Mouse (Mus musculus) heart, adult 2 months (tissue): ENCODE measurements around the gene Adamts20. TPM values are rescaled to one million over a fixed set of nuclear protein-coding genes. Genes with fewer than 3 reads are reported as not detected.

Experiments used
- DNase-seq, 2 experiments: peaks; one replicate each; pipeline ENCODE4 v3.0.0; 2021
- H3K27ac ChIP-seq: fragments of 200-600 bp; 2 replicates; pipeline ENCODE4 v1.8.1; 2022
- H3K27me3 ChIP-seq: fragments of 200-500 bp; 2 replicates; pipeline ENCODE4 v1.6.1; 2012; ENCODE audit warnings: mild to moderate bottlenecking, low read length, inconsistent platforms, mixed read lengths; ENCODE audit not compliant: control insufficient read depth, insufficient read depth
- H3K36me3 ChIP-seq: fragments of 200-500 bp; 2 replicates; pipeline ENCODE4 v1.6.1; 2012; ENCODE audit warnings: low read length, inconsistent platforms; ENCODE audit not compliant: control insufficient read depth, insufficient read depth
- H3K4me1 ChIP-seq: fragments of 200-500 bp; 2 replicates; pipeline ENCODE4 v1.6.1; 2011; ENCODE audit warnings: low read length; ENCODE audit not compliant: control insufficient read depth, insufficient read depth
- H3K4me3 ChIP-seq: fragments of 200-600 bp; 2 replicates; pipeline ENCODE4 v1.8.1; 2022
- H3K79me2 ChIP-seq: fragments of 200-500 bp; replicated peaks from 2 replicates; pipeline ENCODE4 v1.6.1; 2012; ENCODE audit warnings: mild to moderate bottlenecking, inconsistent platforms, low read length, moderate library complexity, mixed read lengths; ENCODE audit not compliant: control insufficient read depth, insufficient read depth
- H3K9ac ChIP-seq: fragments of 200-500 bp; 2 replicates; pipeline ENCODE4 v1.6.1; 2012; ENCODE audit warnings: low read depth, mild to moderate bottlenecking, control low read depth, inconsistent platforms, low read length, mixed read lengths
- CTCF ChIP-seq: fragments of 200-600 bp; IDR thresholded peaks from 2 replicates; pipeline ENCODE4 v1.8.1; 2022; ENCODE audit warnings: antibody characterized with exemption, mild to moderate bottlenecking, moderate library complexity
- EP300 ChIP-seq: fragments of 200-500 bp; IDR thresholded peaks from 2 replicates; pipeline ENCODE4 v1.6.1; 2011; ENCODE audit warnings: low read depth, low read length, control low read depth; ENCODE audit not compliant: insufficient read depth
- POLR2A ChIP-seq: fragments of 200-500 bp; IDR thresholded peaks from 2 replicates; pipeline ENCODE4 v1.6.1; 2011; ENCODE audit warnings: mild to moderate bottlenecking, low read depth, low read length, control low read depth; ENCODE audit not compliant: insufficient read depth
- WGBS: fragments of 180-500 bp; shearing (Covaris S2); methylation state at CpG from one replicate; pipeline ENCODE4 v1.1.7; 2018; 5-methylcytosine and 5-hydroxymethylcytosine counted together
- intact Hi-C: fragments of 180-260 bp; cut with DNase I; formaldehyde crosslinking; loops from one replicate; pipeline ENCODE4 v1.15.1; 2025
- polyA plus RNA-seq: library from polyadenylated mRNA; depleted of rRNA; stranded (reverse); fragments of >200 nt; gene quantifications from 2 replicates; pipeline ENCODE4 v1.2.3, GENCODE M21; 2012
- total RNA-seq, 2 experiments: library from RNA; stranded (reverse); gene quantifications; 2 replicates each; pipeline ENCODE4 v1.2.3; 2021

Gene Adamts20
- total and polyA plus RNA-seq, 3 experiments, result 0.08 to 0.16 (median 0.09) TPM

DNA sequence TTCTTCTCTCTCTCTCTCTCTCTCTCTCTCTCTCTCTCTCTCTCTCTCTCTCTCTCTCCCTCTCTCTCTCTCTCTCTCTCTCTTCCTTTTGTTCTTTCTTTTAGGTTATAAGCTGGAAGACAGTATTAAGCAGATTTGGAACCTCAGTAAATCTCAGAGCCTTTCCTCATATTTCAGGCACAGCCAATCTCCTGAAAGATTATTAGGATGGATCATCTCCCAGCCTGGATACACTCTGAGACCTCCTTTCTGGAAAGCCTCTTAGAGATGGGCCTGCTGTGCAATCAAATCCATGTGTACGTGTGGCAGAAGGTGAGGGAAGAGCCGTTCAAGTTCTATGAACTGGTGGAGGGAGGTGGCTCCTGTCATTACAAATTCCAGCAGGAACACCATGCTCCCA is 220.9 kb downstream of the Adamts20 start:
- DNase-seq, result no peak
- no peaks in the 10 kb centered on the region for H3K27me3 ChIP-seq
- H3K27ac ChIP-seq, result no peak overlapping the region
- no peak overlapping the region for H3K9ac ChIP-seq
- no peaks in the 10 kb centered on the region; the same call in 1 of the 2 replicates for H3K36me3 ChIP-seq
- intact Hi-C loops, result no loop called here
- H3K79me2 ChIP-seq, result no peaks in the 10 kb centered on the region
- peaks cover 2% of the 10 kb centered on the region for H3K4me1 ChIP-seq
- 59% methylated on average over 2 of the region's 2 CpGs for WGBS
- H3K4me3 ChIP-seq, result no peak overlapping the region
- TF ChIP-seq POLR2A (no peak), CTCF (no peak), EP300 (no peak)

DNA sequence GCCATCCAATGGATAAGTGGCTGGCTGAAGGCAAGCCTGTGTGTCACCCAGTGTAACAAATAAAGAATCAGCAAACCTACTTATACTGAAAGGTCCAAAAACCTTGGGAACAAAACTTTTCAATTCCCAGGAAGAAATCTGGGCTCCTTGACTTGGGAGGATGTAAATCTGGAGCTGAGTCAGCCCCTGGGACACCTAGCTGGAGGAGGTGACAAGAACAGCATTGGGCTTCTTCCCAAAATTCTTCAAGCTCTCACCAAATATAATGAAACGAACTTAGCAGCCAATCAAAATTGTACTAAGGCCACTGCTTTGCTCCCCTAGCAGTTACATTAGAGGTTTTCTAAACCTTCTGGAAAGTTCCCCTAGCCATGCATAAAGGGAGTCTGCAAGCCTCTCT is 223.1 kb downstream of the Adamts20 start:
- 77% methylated on average over 1 of the region's 1 CpGs for WGBS
- intact Hi-C loops, result no loop called here
- Histone ChIP-seq H3K4me3 (no peak overlapping the region), H3K79me2 (no peaks in the 10 kb centered on the region), H3K4me1 (no peaks in the 10 kb centered on the region; the same call in 1 of the 2 replicates), H3K36me3 (peaks cover 2% of the 10 kb centered on the region; the same call in 1 of the 2 replicates), H3K9ac (no peak overlapping the region), H3K27ac (no peak overlapping the region), H3K27me3 (no peaks in the 10 kb centered on the region)
- no peak for TF ChIP-seq POLR2A
- no peak for TF ChIP-seq EP300
- TF ChIP-seq CTCF, result no peak
- no peak for DNase-seq

DNA sequence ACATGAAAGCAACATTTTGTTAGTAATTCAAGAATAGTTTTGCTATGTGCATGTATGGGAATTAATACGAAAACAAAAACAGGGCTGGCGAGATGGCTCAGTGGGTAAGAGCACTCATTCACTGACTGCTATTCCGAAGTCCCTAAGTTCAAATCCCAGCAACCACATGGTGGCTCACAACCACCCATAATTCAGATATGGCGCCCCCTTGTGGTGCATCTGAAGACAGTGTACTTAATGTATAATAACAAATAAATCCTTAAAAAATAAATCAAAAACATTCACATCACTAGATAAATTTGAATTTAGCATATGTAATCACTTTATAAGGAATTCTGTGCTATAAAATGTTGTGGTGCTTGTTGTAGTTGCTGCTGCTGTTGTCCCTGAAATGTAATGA is 225.6 kb downstream of the Adamts20 start:
- H3K79me2 ChIP-seq, result no peaks in the 10 kb centered on the region
- H3K36me3 ChIP-seq, result 0 out of 2 replicates have a peak, but pooled peaks cover 2% of the 10 kb centered on the region
- intact Hi-C loops, result no loop called here
- no peak overlapping the region for H3K9ac ChIP-seq
- DNase-seq, result no peak
- no peaks in the 10 kb centered on the region for H3K4me1 ChIP-seq
- no peak overlapping the region for H3K4me3 ChIP-seq
- H3K27me3 ChIP-seq, result no peaks in the 10 kb centered on the region
- H3K27ac ChIP-seq, result no peak overlapping the region
- WGBS, result 87% methylated on average over 4 of the region's 4 CpGs
- TF ChIP-seq EP300 (no peak), CTCF (peak; percentile 65)

DNA sequence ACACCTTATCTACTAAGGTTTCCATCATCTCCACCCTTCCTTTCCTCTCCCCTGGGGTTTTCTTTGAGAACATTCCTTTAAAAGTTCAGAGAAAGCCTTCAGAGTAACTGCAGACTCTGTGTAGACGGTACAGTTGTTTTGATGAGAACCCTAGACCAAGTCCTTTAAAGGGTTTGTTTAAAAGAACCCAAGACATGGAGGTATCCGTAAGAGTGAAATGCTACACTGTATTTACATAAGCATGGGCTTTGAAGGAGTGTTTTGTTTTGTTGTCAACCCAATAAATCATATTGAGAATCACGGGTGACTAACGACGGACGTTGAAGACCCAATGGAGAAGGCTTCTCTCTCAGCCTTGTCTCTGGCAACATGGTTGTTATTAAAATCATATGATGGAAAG is 226.1 kb downstream of the Adamts20 start:
- no peak overlapping the region for H3K9ac ChIP-seq
- H3K27ac ChIP-seq, result peak overlapping the region; percentile 52
- H3K4me3 ChIP-seq, result no peak overlapping the region
- H3K27me3 ChIP-seq, result no peaks in the 10 kb centered on the region
- TF ChIP-seq POLR2A, result no peak
- H3K4me1 ChIP-seq, result no peaks in the 10 kb centered on the region
- H3K36me3 ChIP-seq, result 0 out of 2 replicates have a peak, but pooled peaks cover 2% of the 10 kb centered on the region
- no peaks in the 10 kb centered on the region for H3K79me2 ChIP-seq
- intact Hi-C loops, result no loop called here
- DNase-seq, result no peak
- WGBS, result 74% methylated on average over 6 of the region's 6 CpGs

DNA sequence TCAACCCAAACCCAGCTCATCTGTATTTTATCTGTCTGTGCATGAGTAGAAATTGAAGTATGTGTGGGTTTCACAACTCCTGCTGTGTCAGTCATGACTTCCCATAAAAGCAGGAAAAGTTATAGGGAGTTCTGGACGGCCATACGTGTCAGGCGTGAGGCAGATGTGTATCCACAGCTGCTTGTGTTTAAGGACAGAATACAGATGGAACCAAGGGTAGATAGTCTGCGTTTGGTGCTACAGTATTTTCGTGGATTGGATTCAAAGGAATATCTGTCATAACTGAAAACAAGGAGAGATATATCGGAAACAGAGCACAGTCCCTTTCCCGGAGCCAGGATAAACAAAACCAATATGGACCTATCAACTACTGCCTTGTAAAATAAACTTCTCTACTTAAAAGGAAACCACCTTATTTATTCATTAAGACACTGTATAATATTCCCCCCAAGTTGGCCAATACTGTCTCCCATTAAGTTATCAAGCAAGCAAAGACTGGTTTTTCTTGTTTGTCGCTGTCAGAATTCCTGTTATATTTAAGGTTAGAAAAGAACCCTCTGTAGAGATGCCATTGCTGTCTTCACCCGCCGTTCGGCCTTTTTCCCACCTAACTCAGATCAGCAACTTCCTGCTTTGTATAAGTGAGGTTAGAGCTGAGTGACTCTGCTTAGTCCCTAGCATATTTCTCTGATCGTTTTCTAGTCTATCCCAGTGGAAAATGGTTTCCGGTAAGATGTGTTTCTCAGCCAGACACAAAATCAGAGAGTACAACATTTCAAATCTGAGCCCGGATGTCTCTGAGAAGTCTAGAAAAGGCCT is 227.0 kb downstream of the Adamts20 start:
- Histone ChIP-seq H3K27ac (peak overlapping the region; percentile 15), H3K27me3 (no peaks in the 10 kb centered on the region), H3K4me1 (no peaks in the 10 kb centered on the region), H3K4me3 (no peak overlapping the region), H3K9ac (no peak overlapping the region), H3K36me3 (0 out of 2 replicates have a peak, but pooled peaks cover 2% of the 10 kb centered on the region), H3K79me2 (no peaks in the 10 kb centered on the region)
- intact Hi-C loops, result no loop called here
- 54% methylated on average over 14 of the region's 14 CpGs for WGBS
- DNase-seq, result no peak
- TF ChIP-seq CTCF, result no peak
- no peak for TF ChIP-seq EP300
- TF ChIP-seq POLR2A, result no peak

DNA sequence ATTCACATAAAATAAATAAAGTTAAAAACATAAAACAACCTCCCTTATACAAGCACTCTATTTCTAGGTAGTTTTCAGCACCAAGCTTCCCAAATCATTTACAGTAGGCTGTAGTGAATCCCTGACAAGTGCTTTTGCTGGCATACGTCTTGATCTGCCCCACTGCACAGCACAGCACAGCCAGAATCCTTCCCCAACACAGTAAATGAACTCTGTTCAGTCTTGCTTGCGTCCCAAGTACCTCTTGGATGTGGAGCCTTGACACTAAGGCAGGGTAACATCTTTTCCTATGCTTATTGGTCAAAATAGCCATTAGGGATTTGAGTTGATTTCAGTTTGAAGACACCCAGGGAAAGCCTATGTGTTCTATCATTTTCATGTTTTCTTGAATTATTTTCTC is 228.5 kb downstream of the Adamts20 start:
- 0 out of 2 replicates have a peak, but pooled peaks cover 2% of the 10 kb centered on the region for H3K36me3 ChIP-seq
- H3K4me3 ChIP-seq, result no peak overlapping the region
- no peaks in the 10 kb centered on the region for H3K27me3 ChIP-seq
- no peaks in the 10 kb centered on the region for H3K4me1 ChIP-seq
- WGBS, result 95% methylated on average over 2 of the region's 2 CpGs
- H3K79me2 ChIP-seq, result no peaks in the 10 kb centered on the region
- TF ChIP-seq EP300 (no peak), POLR2A (no peak), CTCF (no peak)
- H3K9ac ChIP-seq, result no peak overlapping the region
- DNase-seq, result no peak
- intact Hi-C loops, result no loop called here
- H3K27ac ChIP-seq, result no peak overlapping the region
